ENCODE assay signal across 16 mouse cellular contexts in genomic region chr6:134498518-134498917, GRCm38 (mm10).
"Had no signal": no experiment of that assay in that cellular context is flagged by ENCODE, and none has a peak within 500 bp of the region (broad histone marks: within the 10 kb centered on the region; RNA-seq: fewer than 3 reads in every experiment).

No protein-coding gene starts in this region.

- H3K27ac ChIP-seq: neural tube, embryonic 13.5 days; neural tube, embryonic 15.5 days; stomach, embryonic 15.5 days; stomach, postnatal 0 days had no signal

- H3K9me3 ChIP-seq: neural tube, embryonic 13.5 days; neural tube, embryonic 15.5 days; stomach, embryonic 15.5 days had no signal

- H3K27me3 ChIP-seq: neural tube, embryonic 13.5 days; neural tube, embryonic 15.5 days; stomach, embryonic 15.5 days had no signal

- H3K4me3 ChIP-seq: neural tube, embryonic 13.5 days; neural tube, embryonic 15.5 days; stomach, embryonic 15.5 days had no signal

- H3K4me2 ChIP-seq: neural tube, embryonic 13.5 days; neural tube, embryonic 15.5 days; stomach, embryonic 15.5 days had no signal

- DNase-seq: retina, postnatal 1 day; right cerebral cortex, adult 18-20 months; right cerebral cortex, postnatal 14 days; right cerebral cortex, postnatal 25 days; right cerebral cortex, postnatal 4 days; spleen, adult 18-20 months; thymus, adult 18-20 months; thymus, adult 2 months; thymus, postnatal 14 days; thymus, postnatal 25 days; thymus, postnatal 36 days; thymus, postnatal 4 days had no signal

- H3K9ac ChIP-seq: neural tube, embryonic 13.5 days; neural tube, embryonic 15.5 days; stomach, embryonic 15.5 days had no signal
